Mouse (Mus musculus) lung, postnatal 36 days (tissue): ENCODE data around the gene Zbtb12.
"Not testable (repeated sequence)": the region's sequence is repeated elsewhere in the genome, so short reads cannot be mapped to it uniquely, and the experiment has no call there.

Experiments used
- DNase-seq: peaks from one replicate; pipeline ENCODE4 v3.0.0; 2022; ENCODE audit warnings: mixed read lengths

Gene Zbtb12

GRCm38 (mm10) chr17:34879336-34879879 lies at the start of gene Zbtb12:
Gene Zbtb12 (plus strand): TSS chr17:34879483.
- no peak for DNase-seq

- DNase-seq = not testable (repeated sequence)
Measured at GRCm38 (mm10) chr17:34830776-34831175, 48.5 kb upstream of the Zbtb12 start.

GRCm38 (mm10) chr17:34836155-34836855 lies 43.0 kb upstream of the Zbtb12 start:
- no peak for DNase-seq

GRCm38 (mm10) chr17:34836856-34837221 lies 42.4 kb upstream of the Zbtb12 start, which contains the start of the genes Stk19 and Dxo:
Gene Stk19 (minus strand): TSS chr17:34836945.
Gene Dxo (plus strand): TSS chr17:34837019.
- DNase-seq = peak; percentile 97

- DNase-seq = no peak
Measured at GRCm38 (mm10) chr17:34837464-34838324, 41.6 kb upstream of the Zbtb12 start.

GRCm38 (mm10) chr17:34838785-34839184 lies 40.5 kb upstream of the Zbtb12 start:
- no peak for DNase-seq

- no peak for DNase-seq
Measured at GRCm38 (mm10) chr17:34840736-34841307, 38.5 kb upstream of the Zbtb12 start.

- no peak for DNase-seq
Measured at GRCm38 (mm10) chr17:34844884-34845283, 34.4 kb upstream of the Zbtb12 start.

GRCm38 (mm10) chr17:34847192-34847591 lies 32.1 kb upstream of the Zbtb12 start:
- DNase-seq = no peak

- no peak for DNase-seq
Measured at GRCm38 (mm10) chr17:34847615-34848014, 31.7 kb upstream of the Zbtb12 start.

- DNase-seq = peak; percentile 98
Measured at GRCm38 (mm10) chr17:34849722-34850516, 29.4 kb upstream of the Zbtb12 start, which contains the start of the genes Skiv2l and Nelfe. Gene Skiv2l (minus strand): TSS chr17:34850210. Gene Nelfe (plus strand): TSS chr17:34850391.

- DNase-seq = no peak
Measured at GRCm38 (mm10) chr17:34850517-34851125, 28.7 kb upstream of the Zbtb12 start.

- DNase-seq = no peak
Measured at GRCm38 (mm10) chr17:34853511-34853910, 25.8 kb upstream of the Zbtb12 start.

GRCm38 (mm10) chr17:34854761-34855160 lies 24.5 kb upstream of the Zbtb12 start:
- DNase-seq = no peak

GRCm38 (mm10) chr17:34855825-34856224 lies 23.5 kb upstream of the Zbtb12 start:
- DNase-seq = peak; percentile 71

GRCm38 (mm10) chr17:34858670-34859069 lies 20.6 kb upstream of the Zbtb12 start:
- DNase-seq = no peak

- DNase-seq = no peak
Measured at GRCm38 (mm10) chr17:34860514-34860913, 18.8 kb upstream of the Zbtb12 start.

- peak; percentile 69 for DNase-seq
Measured at GRCm38 (mm10) chr17:34861704-34862415, 17.4 kb upstream of the Zbtb12 start.

GRCm38 (mm10) chr17:34862416-34863081 lies 16.7 kb upstream of the Zbtb12 start, which contains the start of gene Cfb:
Gene Cfb (minus strand): TSS chr17:34862518.
- DNase-seq = no peak

- DNase-seq = no peak
Measured at GRCm38 (mm10) chr17:34865981-34866380, 13.3 kb upstream of the Zbtb12 start.
